ENCODE assay signal across 7 mouse cellular contexts in the genomic region with DNA sequence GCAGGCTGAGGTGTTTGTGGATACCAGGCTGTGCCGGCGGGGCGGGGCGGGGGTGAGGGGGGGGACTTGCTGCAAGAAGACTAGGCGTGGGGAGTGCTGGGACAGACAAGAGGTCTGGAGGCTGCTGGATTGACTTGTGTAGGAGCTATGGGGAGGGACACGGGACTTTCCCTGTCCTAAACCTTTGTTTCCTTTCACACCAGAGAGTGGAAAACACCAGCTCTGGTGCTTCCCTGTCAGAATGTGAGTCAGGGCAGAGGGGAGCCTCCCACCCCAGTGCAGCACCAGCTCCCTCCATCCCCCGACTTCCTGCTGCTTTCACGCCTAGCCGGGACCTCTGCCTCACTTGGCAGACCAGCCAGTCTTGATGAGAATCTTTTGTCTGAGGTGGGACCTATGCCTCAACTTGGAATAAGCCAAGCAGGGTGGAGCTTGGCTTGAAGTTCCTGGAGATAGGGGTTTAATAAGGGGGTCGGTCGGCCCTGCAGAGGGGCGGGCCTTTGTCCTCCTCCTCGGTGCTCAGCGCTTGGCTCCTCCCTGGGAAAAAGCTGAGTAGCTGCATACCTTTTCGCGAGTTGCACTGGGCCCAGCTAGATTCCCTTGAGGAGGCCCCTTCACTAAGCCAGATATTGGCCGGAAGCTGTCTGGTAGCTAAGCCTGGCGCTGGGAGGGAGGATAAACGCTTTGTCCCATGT. TPM values are rescaled to one million over a fixed set of nuclear protein-coding genes. Genes with fewer than 3 reads are reported as not detected.
DNase-seq lines count a peak whose midpoint lies in the region; ATAC-seq and TF ChIP-seq lines count a peak whose summit lies in the region.

No protein-coding gene starts in this region.

- H3K27ac ChIP-seq in forebrain, embryonic 11.5 days (ENCODE audit: low read depth, low read length): peak overlapping the region; percentile 37; the same call in 1 of the 2 replicates
- H3K27ac ChIP-seq in hindbrain, embryonic 13.5 days: peak overlapping the region; percentile 76

- peaks cover 90% of the 10 kb centered on the region for H3K79me2 ChIP-seq in C2C12 (ENCODE audit: control insufficient read depth, insufficient read depth)

- no peaks in the 10 kb centered on the region for H3K27me3 ChIP-seq in C2C12 (ENCODE audit: control insufficient read depth, insufficient read depth, insufficient read length)
- H3K27me3 ChIP-seq in forebrain, embryonic 11.5 days (ENCODE audit: control insufficient read depth, insufficient read depth, low read length): no peaks in the 10 kb centered on the region
- 0 out of 2 replicates have a peak, but pooled peaks cover 3% of the 10 kb centered on the region for H3K27me3 ChIP-seq in hindbrain, embryonic 13.5 days

- peaks cover 68% of the 10 kb centered on the region for H3K79me3 ChIP-seq in C2C12 (ENCODE audit: low read depth)

- peak overlapping the region; percentile 42 for H3K4me2 ChIP-seq in forebrain, embryonic 11.5 days (ENCODE audit: low read depth, low read length, severe bottlenecking)
- peak overlapping the region; percentile 40 for H3K4me2 ChIP-seq in hindbrain, embryonic 13.5 days

- H3K4me3 ChIP-seq in C2C12 (ENCODE audit: insufficient read depth, poor library complexity, severe bottlenecking): peak overlapping the region; percentile 29
- no peak overlapping the region for H3K4me3 ChIP-seq in forebrain, embryonic 11.5 days (ENCODE audit: low read depth, low read length)
- peak overlapping the region; percentile 19 for H3K4me3 ChIP-seq in hindbrain, embryonic 13.5 days

- peak; percentile 74 for ATAC-seq in forebrain, embryonic 11.5 days (replicated peaks; ENCODE audit: low FRiP score)
- ATAC-seq in hindbrain, embryonic 13.5 days (ENCODE audit: low FRiP score): peak; percentile 78
- ATAC-seq in megakaryocyte-erythroid progenitor cell, adult 5-6 weeks (replicated peaks; ENCODE audit: low FRiP score, low TSS enrichment, poor library complexity, severe bottlenecking): peak; percentile 12; the same call in 1 of the 2 replicates

- H3K4me1 ChIP-seq in forebrain, embryonic 11.5 days (replicated peaks; ENCODE audit: control insufficient read depth, insufficient read depth, low read length): peaks cover 11% of the 10 kb centered on the region
- H3K4me1 ChIP-seq in hindbrain, embryonic 13.5 days (replicated peaks): peaks cover 44% of the 10 kb centered on the region

- no peaks in the 10 kb centered on the region for H3K9me3 ChIP-seq in forebrain, embryonic 11.5 days (ENCODE audit: control insufficient read depth, low read length)
- no peaks in the 10 kb centered on the region for H3K9me3 ChIP-seq in hindbrain, embryonic 13.5 days

- no peak for TF ChIP-seq CTCF in C2C12 (IDR thresholded peaks at IDR 0.05; ENCODE audit: control insufficient read depth, insufficient read depth, insufficient read length)

- H3ac ChIP-seq in C2C12 (ENCODE audit: control insufficient read depth, insufficient read length, low read depth): peak overlapping the region; percentile 59

- peak; percentile 69 for DNase-seq in ES-CJ7 (ENCODE audit: low read depth, low spot score)
- peak; percentile 70 for DNase-seq in forebrain, embryonic 11.5 days (ENCODE audit: low spot score)
- peak; percentile 60 for DNase-seq in urinary bladder, adult 2 months (ENCODE audit: low spot score)
- no peak for DNase-seq in spleen, adult 12 weeks (ENCODE audit: low spot score)

- H3K36me3 ChIP-seq in C2C12 (ENCODE audit: control insufficient read depth, insufficient read depth): peaks cover 36% of the 10 kb centered on the region
- no peaks in the 10 kb centered on the region; the same call in 1 of the 2 replicates for H3K36me3 ChIP-seq in forebrain, embryonic 11.5 days (ENCODE audit: control insufficient read depth, insufficient read depth, low read length)
- H3K36me3 ChIP-seq in hindbrain, embryonic 13.5 days: 0 out of 2 replicates have a peak, but pooled peaks cover 4% of the 10 kb centered on the region

- H3K9ac ChIP-seq in forebrain, embryonic 11.5 days (ENCODE audit: low read length): peak overlapping the region; percentile 44
- peak overlapping the region; percentile 58 for H3K9ac ChIP-seq in hindbrain, embryonic 13.5 days

- WGBS in forebrain, embryonic 11.5 days: 5% methylated on average over 19 of the region's 19 CpGs
- 7% methylated on average over 19 of the region's 19 CpGs for WGBS in hindbrain, embryonic 13.5 days

TF ChIP-seq in C2C12, 6 proteins besides CTCF, POLR2A, EP300 and RAD21:
- TF ChIP-seq MAX (IDR thresholded peaks at IDR 0.05): no peak
- TF ChIP-seq CEBPB (IDR thresholded peaks at IDR 0.05; ENCODE audit: low read depth): no peak
- TF ChIP-seq USF1 (IDR thresholded peaks at IDR 0.05; ENCODE audit: low read depth): no peak
- no peak for TF ChIP-seq MYOD1 (IDR thresholded peaks at IDR 0.05; ENCODE audit: control insufficient read depth, insufficient read length, low read depth)
- no peak for TF ChIP-seq FOSL1 (IDR thresholded peaks at IDR 0.05; ENCODE audit: insufficient read depth, low read length, poor library complexity, severe bottlenecking)
- TF ChIP-seq MYOG (IDR thresholded peaks at IDR 0.05; ENCODE audit: control insufficient read depth, extremely low read depth, insufficient read length): no peak

RNA-seq across cellular contexts. Expression of a gene that starts 7.7 kb away (rescaled TPM):
- polyA plus RNA-seq in C2C12 (2012; fragmentation: generic; extraction: Trizol): 344 TPM
- polyA plus RNA-seq in forebrain, embryonic 11.5 days (2014; fragmentation: Nextera tagmentation; extraction: Ambion mirVana): 75.1 and 77.8 TPM in 2 replicates
- polyA plus RNA-seq in hindbrain, embryonic 13.5 days (2015; fragmentation: Nextera tagmentation; extraction: Ambion mirVana): 269 and 299 TPM in 2 replicates
- 33.8 and 42.9 TPM in 2 replicates for total RNA-seq in megakaryocyte-erythroid progenitor cell, adult 5-6 weeks (2014; fragmentation: Nextera tagmentation)
- 25.3 and 38.1 TPM in 2 replicates for total RNA-seq in megakaryocyte-erythroid progenitor cell, adult 5-6 weeks (2017)
- 44.9 and 48.1 TPM in 2 replicates for polyA plus RNA-seq in urinary bladder, adult 2 months (2012; rRNA removed)

RNA-seq across cellular contexts. Expression of a gene that starts 27.0 kb away (rescaled TPM):
- polyA plus RNA-seq in C2C12 (2012; fragmentation: generic; extraction: Trizol): not detected
- not detected in 2 replicates for polyA plus RNA-seq in forebrain, embryonic 11.5 days (2014; fragmentation: Nextera tagmentation; extraction: Ambion mirVana)
- polyA plus RNA-seq in hindbrain, embryonic 13.5 days (2015; fragmentation: Nextera tagmentation; extraction: Ambion mirVana): 0.34 and 1.8 TPM in 2 replicates
- 0.35 TPM in 1 of 2 replicates, not detected in the other for total RNA-seq in megakaryocyte-erythroid progenitor cell, adult 5-6 weeks (2014; fragmentation: Nextera tagmentation)
- total RNA-seq in megakaryocyte-erythroid progenitor cell, adult 5-6 weeks (2017): not detected in 2 replicates
- polyA plus RNA-seq in urinary bladder, adult 2 months (2012; rRNA removed): 0.23 and 0.46 TPM in 2 replicates

RNA-seq across cellular contexts. Expression of a gene that starts 33.5 kb away (rescaled TPM):
- polyA plus RNA-seq in C2C12 (2012; fragmentation: generic; extraction: Trizol): 0.97 TPM
- polyA plus RNA-seq in forebrain, embryonic 11.5 days (2014; fragmentation: Nextera tagmentation; extraction: Ambion mirVana): 0.90 and 1.2 TPM in 2 replicates
- 0.09 and 0.22 TPM in 2 replicates for polyA plus RNA-seq in hindbrain, embryonic 13.5 days (2015; fragmentation: Nextera tagmentation; extraction: Ambion mirVana)
- total RNA-seq in megakaryocyte-erythroid progenitor cell, adult 5-6 weeks (2014; fragmentation: Nextera tagmentation): 2.9 and 5.7 TPM in 2 replicates
- total RNA-seq in megakaryocyte-erythroid progenitor cell, adult 5-6 weeks (2017): 2.2 and 3.1 TPM in 2 replicates
- polyA plus RNA-seq in urinary bladder, adult 2 months (2012; rRNA removed): 6.0 and 7.8 TPM in 2 replicates

Comparison
In these comparisons a context has a peak if more than half of its experiments do, and no peak if none do; other contexts are left out.
1. ATAC-seq: peak in every context shown above with its lines; median percentile 78 in hindbrain, embryonic 13.5 days; 74 in forebrain, embryonic 11.5 days; 12 in megakaryocyte-erythroid progenitor cell, adult 5-6 weeks.